Mouse (Mus musculus): ENCODE results near the gene Mnat1. TPM values are rescaled to one million over a fixed set of nuclear protein-coding genes. Genes with fewer than 3 reads are reported as not detected.

Gene Mnat1
- total and polyA plus RNA-seq, 3 experiments: 39.4 to 69.0 (median 64.2) TPM

DNA sequence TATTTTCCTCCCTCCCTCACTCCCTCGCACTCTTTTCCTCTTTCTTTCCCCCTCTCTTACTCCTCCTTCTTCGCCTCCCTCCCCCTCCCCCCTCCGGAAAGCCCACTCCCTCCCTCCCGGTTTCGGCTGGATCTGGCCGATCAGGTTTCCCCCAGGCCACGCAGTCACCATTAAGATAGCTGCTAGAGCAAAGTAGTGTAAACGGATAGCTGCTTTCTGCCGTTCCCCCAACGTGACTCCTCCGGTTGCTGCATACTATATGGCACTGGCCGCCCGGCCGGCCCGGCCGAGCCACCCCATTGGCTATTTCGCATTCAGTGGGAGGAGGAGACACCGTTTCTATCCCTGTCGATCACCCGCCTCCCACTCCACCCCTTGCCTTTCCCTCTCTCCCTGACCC, 10.3 kb upstream of the Mnat1 start, which contains the start of gene Six4:
Gene Six4 (minus strand): TSS at position 261 of the 400 bp plus-strand sequence.
- Histone ChIP-seq H3K27me3 (replicated peaks) (peaks cover 24% of the 10 kb centered on the region), H3K9ac (ENCODE audit: insufficient read depth, low read depth) (peak within 1 kb of the TSS; percentile 77), H3K79me2 (replicated peaks; ENCODE audit: control insufficient read depth, extremely low read depth, insufficient read depth, poor library complexity, severe bottlenecking) (peaks cover 8% of the 10 kb centered on the region; the same call in 1 of the 2 replicates), H3K27ac (ENCODE audit: insufficient read depth, low read depth) (no peak within 1 kb of the TSS), H3K4me1 (ENCODE audit: control insufficient read depth in 1 of 2, insufficient read depth in 2 of 2) (peaks cover 8 to 36% of the 10 kb centered on the region in 2 experiments; a peak in 3 of 4 replicates), H3K4me3 (replicated peaks in 1 of 3; ENCODE audit: low read depth in 2 of 3, low read length in 2 of 3, poor library complexity in 1 of 3) (peak within 1 kb of the TSS; percentile 86 to 91 (median 90)), H3K4me2 (ENCODE audit: insufficient read depth, low read depth, poor library complexity, severe bottlenecking) (peak within 1 kb of the TSS; percentile 60), H3K9me3 (replicated peaks; ENCODE audit: low read length) (no peaks in the 10 kb centered on the region), H3K36me3 (replicated peaks in 1 of 2; ENCODE audit: control insufficient read depth in 1 of 2, insufficient read depth in 1 of 2, low read length in 1 of 2) (peaks cover 9 to 27% of the 10 kb centered on the region in 2 experiments)
- peak; percentile 72 for DNase-seq (ENCODE audit: extremely low read depth)
- TF ChIP-seq NELFE (IDR thresholded peaks at IDR 0.05; ENCODE audit: low read depth, low read length): peak; percentile 51
- TF ChIP-seq ZMIZ1 (IDR thresholded peaks at IDR 0.05; ENCODE audit: low read depth, low read length): peak; percentile 49; the same call in 1 of the 2 replicates
- TF ChIP-seq MAFK (IDR thresholded peaks at IDR 0.05; ENCODE audit: insufficient replicate concordance, low read length): no peak
- peak; percentile 49 for TF ChIP-seq MXI1 (IDR thresholded peaks at IDR 0.05; ENCODE audit: low read depth, low read length)
- TF ChIP-seq TCF12 (IDR thresholded peaks at IDR 0.05; ENCODE audit: low read depth, low read length): peak; percentile 38; the same call in 1 of the 2 replicates
- TF ChIP-seq POLR2AphosphoS2 (IDR thresholded peaks at IDR 0.05; ENCODE audit: low read depth, low read length): no peak
- peak; percentile 80; the same call in 1 of the 2 replicates for TF ChIP-seq TBP (conservative IDR thresholded peaks at IDR 0.05; ENCODE audit: low read depth, low read length)
- peak; percentile 14; the same call in 1 of the 2 replicates for TF ChIP-seq IRF4 (IDR thresholded peaks at IDR 0.05; ENCODE audit: low read depth, low read length)
- TF ChIP-seq POLR2A (IDR thresholded peaks at IDR 0.05; ENCODE audit: low read depth, low read length): peak; percentile 72
- in situ Hi-C loops (cut with MboI; ENCODE audit: low pct_ligation_motif_present, low pct_unique_long_range_greater_than_20kb, low sequenced_read_pairs) (no loop called here), dilution Hi-C loops (cut with MboI; ENCODE audit: extremely low pct_ligation_motif_present, extremely low pct_unique_long_range_greater_than_20kb, low sequenced_read_pairs) (no loop called here)

DNA sequence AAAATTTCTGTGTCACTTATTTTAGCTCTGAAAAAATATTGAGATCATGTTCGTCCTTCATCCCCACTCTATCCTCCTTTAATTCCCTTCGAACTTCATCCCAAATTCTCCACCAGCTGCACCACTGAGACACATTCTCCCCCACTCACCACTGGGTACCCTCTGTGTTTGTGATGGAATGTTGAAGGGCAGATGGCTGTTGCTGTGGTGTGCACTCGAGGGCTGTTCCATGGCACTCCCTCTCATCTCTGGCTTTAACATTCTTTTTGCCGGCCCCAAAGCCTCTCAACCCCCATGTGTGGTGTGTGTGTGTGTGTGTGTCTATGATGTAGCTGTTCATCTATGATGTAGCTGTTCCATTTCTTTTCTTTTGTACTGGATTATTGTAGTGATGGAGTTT, 1.7 kb downstream of the Mnat1 start:
- peaks cover 4% of the 10 kb centered on the region for H3K27me3 ChIP-seq (replicated peaks)
- peaks cover 0 to 4% of the 10 kb centered on the region in 2 experiments for H3K36me3 ChIP-seq (replicated peaks in 1 of 2; ENCODE audit: control insufficient read depth in 1 of 2, insufficient read depth in 1 of 2, low read length in 1 of 2)
- H3K9me3 ChIP-seq (replicated peaks; ENCODE audit: low read length): no peaks in the 10 kb centered on the region
- TF ChIP-seq MAX (IDR thresholded peaks at IDR 0.05; ENCODE audit: low read length): no peak
- in situ Hi-C loops (cut with MboI; ENCODE audit: low pct_ligation_motif_present, low pct_unique_long_range_greater_than_20kb, low sequenced_read_pairs) (no loop called here), dilution Hi-C loops (cut with MboI; ENCODE audit: extremely low pct_ligation_motif_present, extremely low pct_unique_long_range_greater_than_20kb, low sequenced_read_pairs) (no loop called here)
- H3K27ac ChIP-seq (ENCODE audit: insufficient read depth, low read depth): no peak overlapping the region
- peaks cover 29% of the 10 kb centered on the region for H3K79me2 ChIP-seq (replicated peaks; ENCODE audit: control insufficient read depth, extremely low read depth, insufficient read depth, poor library complexity, severe bottlenecking)
- no peak overlapping the region for H3K9ac ChIP-seq (ENCODE audit: insufficient read depth, low read depth)
- peaks cover 3 to 18% of the 10 kb centered on the region in 2 experiments for H3K4me1 ChIP-seq (ENCODE audit: control insufficient read depth in 1 of 2, insufficient read depth in 2 of 2)
- peak overlapping the region; percentile 16; the same call in 1 of the 2 replicates for H3K4me2 ChIP-seq (ENCODE audit: insufficient read depth, low read depth, poor library complexity, severe bottlenecking)
- DNase-seq (ENCODE audit: extremely low read depth): no peak
- H3K4me3 ChIP-seq (replicated peaks in 1 of 3; ENCODE audit: low read depth in 2 of 3, low read length in 2 of 3, poor library complexity in 1 of 3): peak overlapping the region in 1 of 3 experiments; percentile 33

DNA sequence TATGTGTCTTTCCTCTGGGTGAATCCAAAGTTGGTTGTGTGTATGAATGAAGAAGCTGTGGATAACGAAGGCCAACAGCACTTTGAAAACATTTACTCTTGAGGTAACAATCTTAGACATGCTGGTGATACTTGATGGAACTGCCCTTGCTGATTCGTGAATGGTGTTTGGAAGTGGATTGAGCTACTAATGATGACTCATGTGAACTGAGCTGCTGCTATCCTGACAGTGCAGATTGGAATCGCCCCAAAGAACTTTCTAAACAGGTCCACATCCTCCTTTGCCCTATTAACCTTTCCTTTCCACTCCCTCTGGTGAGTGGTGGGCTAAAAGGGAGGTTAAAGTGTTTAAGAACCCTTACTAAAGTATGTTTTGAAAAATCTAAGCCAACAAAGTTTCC, 17.2 kb downstream of the Mnat1 start:
- Histone ChIP-seq H3K4me3 (replicated peaks in 1 of 3; ENCODE audit: low read depth in 2 of 3, low read length in 2 of 3, poor library complexity in 1 of 3) (no peak overlapping the region), H3K36me3 (replicated peaks in 1 of 2; ENCODE audit: control insufficient read depth in 1 of 2, insufficient read depth in 1 of 2, low read length in 1 of 2) (peaks cover 12 to 42% of the 10 kb centered on the region in 2 experiments), H3K79me2 (replicated peaks; ENCODE audit: control insufficient read depth, extremely low read depth, insufficient read depth, poor library complexity, severe bottlenecking) (peaks cover 3% of the 10 kb centered on the region), H3K9ac (ENCODE audit: insufficient read depth, low read depth) (no peak overlapping the region), H3K9me3 (replicated peaks; ENCODE audit: low read length) (no peaks in the 10 kb centered on the region), H3K4me2 (ENCODE audit: insufficient read depth, low read depth, poor library complexity, severe bottlenecking) (no peak overlapping the region), H3K4me1 (ENCODE audit: control insufficient read depth in 1 of 2, insufficient read depth in 2 of 2) (peaks cover 0 to 10% of the 10 kb centered on the region in 2 experiments; a peak in 2 of 4 replicates), H3K27ac (ENCODE audit: insufficient read depth, low read depth) (no peak overlapping the region), H3K27me3 (replicated peaks) (no peaks in the 10 kb centered on the region)
- in situ Hi-C loops (cut with MboI; ENCODE audit: low pct_ligation_motif_present, low pct_unique_long_range_greater_than_20kb, low sequenced_read_pairs): no loop called here
- TF ChIP-seq POLR2A (IDR thresholded peaks at IDR 0.05; ENCODE audit: low read depth, low read length): no peak
- TF ChIP-seq POLR2AphosphoS2 (IDR thresholded peaks at IDR 0.05; ENCODE audit: low read depth, low read length): no peak
- no peak for TF ChIP-seq ZC3H11A (IDR thresholded peaks at IDR 0.05; ENCODE audit: low read depth, low read length)
- no peak for TF ChIP-seq MXI1 (IDR thresholded peaks at IDR 0.05; ENCODE audit: low read depth, low read length)
- no peak for TF ChIP-seq TCF12 (IDR thresholded peaks at IDR 0.05; ENCODE audit: low read depth, low read length)
- TF ChIP-seq KAT2A (IDR thresholded peaks at IDR 0.05; ENCODE audit: insufficient replicate concordance, low read length): no peak
- no peak for TF ChIP-seq HCFC1 (IDR thresholded peaks at IDR 0.05; ENCODE audit: low read depth, low read length)
- TF ChIP-seq ETS1 (conservative IDR thresholded peaks at IDR 0.05; ENCODE audit: low read depth, low read length): no peak
- no peak for TF ChIP-seq SIN3A (IDR thresholded peaks at IDR 0.05; ENCODE audit: low read length)
- TF ChIP-seq MAFK (IDR thresholded peaks at IDR 0.05; ENCODE audit: insufficient replicate concordance, low read length): no peak
- no peak for TF ChIP-seq IRF4 (IDR thresholded peaks at IDR 0.05; ENCODE audit: low read depth, low read length)
- TF ChIP-seq PAX5 (IDR thresholded peaks at IDR 0.05; ENCODE audit: low read length): no peak
- TF ChIP-seq CHD1 (IDR thresholded peaks at IDR 0.05; ENCODE audit: low read depth, low read length): no peak
- no peak for TF ChIP-seq E2F4 (IDR thresholded peaks at IDR 0.05; ENCODE audit: insufficient replicate concordance, low read depth, low read length)
- no peak for TF ChIP-seq BHLHE40 (IDR thresholded peaks at IDR 0.05; ENCODE audit: low read depth, low read length)
- TF ChIP-seq CTCF (conservative IDR thresholded peaks at IDR 0.05 in 1 of 2, IDR thresholded peaks at IDR 0.05 in 1 of 2; ENCODE audit: low read depth in 2 of 2, low read length in 2 of 2): no peak
- no peak for TF ChIP-seq USF2 (conservative IDR thresholded peaks at IDR 0.05; ENCODE audit: low read depth, low read length)
- dilution Hi-C loops (cut with MboI; ENCODE audit: extremely low pct_ligation_motif_present, extremely low pct_unique_long_range_greater_than_20kb, low sequenced_read_pairs): no loop called here
- no peak for DNase-seq (ENCODE audit: extremely low read depth)
